Mouse (Mus musculus): ENCODE data around the gene Camk1g. TPM values are rescaled to one million over a fixed set of nuclear protein-coding genes. Genes with fewer than 3 reads are reported as not detected.

The Camk1g gene
- polyA plus RNA-seq, 1 experiment, result 3.4 TPM

DNA sequence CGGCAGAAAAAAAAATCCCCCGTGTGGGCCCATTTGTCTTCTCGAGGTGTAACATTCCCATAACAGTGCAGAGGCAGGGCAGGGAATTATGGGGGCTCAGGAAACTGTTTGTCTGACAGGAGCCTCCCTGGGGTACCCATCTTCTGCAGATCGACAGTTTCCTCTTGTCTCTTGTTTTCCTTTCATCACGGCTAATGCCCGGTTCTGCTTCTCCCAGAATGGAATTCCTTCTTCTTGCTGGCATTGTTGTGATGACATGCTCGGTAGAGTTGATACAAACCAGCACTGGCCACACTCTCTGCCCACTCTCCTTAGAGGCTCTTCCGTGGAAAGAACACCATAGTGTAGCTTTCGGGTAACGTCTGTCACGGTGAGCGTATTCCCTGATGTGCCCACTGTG is 19.9 kb upstream of the Camk1g start:
- Histone ChIP-seq H3K36me3 (ENCODE audit: control insufficient read depth, insufficient read depth, low read length) (no peaks in the 10 kb centered on the region), H3K27me3 (ENCODE audit: control insufficient read depth, insufficient read depth, low read length) (no peaks in the 10 kb centered on the region), H3K4me3 (ENCODE audit: control insufficient read depth, insufficient read depth, low read length) (no peak overlapping the region), H3K27ac (ENCODE audit: control insufficient read depth, insufficient read depth, low read length) (no peak overlapping the region), H3K4me1 (replicated peaks; ENCODE audit: control insufficient read depth, insufficient read depth, low read length) (peaks cover 3% of the 10 kb centered on the region; the same call in 1 of the 2 replicates)
- TF ChIP-seq CTCF (IDR thresholded peaks at IDR 0.05; ENCODE audit: borderline replicate concordance, control insufficient read depth, extremely low read depth, insufficient read depth, low read length, poor library complexity) (no peak), POLR2A (IDR thresholded peaks at IDR 0.05; ENCODE audit: control insufficient read depth, extremely low read depth, insufficient read depth, low read length, poor library complexity) (no peak)
- no peak for DNase-seq
- 88% methylated on average over 12 of the region's 12 CpGs for WGBS

DNA sequence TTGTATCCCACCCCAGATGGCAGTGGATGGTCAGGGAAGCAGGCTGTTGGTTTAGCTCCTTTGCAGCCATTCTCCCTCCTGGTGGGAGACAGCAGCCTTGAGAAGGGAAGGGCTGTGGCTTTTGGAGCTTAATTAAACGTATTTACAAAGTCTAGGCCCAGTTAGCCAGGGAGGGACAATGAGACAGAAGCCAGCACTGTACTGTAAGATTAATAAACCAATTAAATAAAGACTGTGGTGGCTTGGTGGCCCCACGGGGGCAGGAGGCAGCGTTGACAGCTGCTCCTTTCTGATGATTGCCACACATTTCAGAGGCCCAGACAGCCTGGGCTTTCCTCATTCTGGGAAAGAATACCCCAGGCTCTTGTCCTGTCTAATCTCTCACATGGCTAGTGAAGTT is 19.4 kb upstream of the Camk1g start:
- H3K4me1 ChIP-seq (replicated peaks; ENCODE audit: control insufficient read depth, insufficient read depth, low read length), result peaks cover 3% of the 10 kb centered on the region; the same call in 1 of the 2 replicates
- H3K27ac ChIP-seq (ENCODE audit: control insufficient read depth, insufficient read depth, low read length), result no peak overlapping the region
- no peak overlapping the region for H3K4me3 ChIP-seq (ENCODE audit: control insufficient read depth, insufficient read depth, low read length)
- no peaks in the 10 kb centered on the region for H3K27me3 ChIP-seq (ENCODE audit: control insufficient read depth, insufficient read depth, low read length)
- no peak for DNase-seq
- TF ChIP-seq CTCF (IDR thresholded peaks at IDR 0.05; ENCODE audit: borderline replicate concordance, control insufficient read depth, extremely low read depth, insufficient read depth, low read length, poor library complexity) (no peak), POLR2A (IDR thresholded peaks at IDR 0.05; ENCODE audit: control insufficient read depth, extremely low read depth, insufficient read depth, low read length, poor library complexity) (no peak)
- H3K36me3 ChIP-seq (ENCODE audit: control insufficient read depth, insufficient read depth, low read length), result no peaks in the 10 kb centered on the region
- 69% methylated on average over 3 of the region's 3 CpGs for WGBS

DNA sequence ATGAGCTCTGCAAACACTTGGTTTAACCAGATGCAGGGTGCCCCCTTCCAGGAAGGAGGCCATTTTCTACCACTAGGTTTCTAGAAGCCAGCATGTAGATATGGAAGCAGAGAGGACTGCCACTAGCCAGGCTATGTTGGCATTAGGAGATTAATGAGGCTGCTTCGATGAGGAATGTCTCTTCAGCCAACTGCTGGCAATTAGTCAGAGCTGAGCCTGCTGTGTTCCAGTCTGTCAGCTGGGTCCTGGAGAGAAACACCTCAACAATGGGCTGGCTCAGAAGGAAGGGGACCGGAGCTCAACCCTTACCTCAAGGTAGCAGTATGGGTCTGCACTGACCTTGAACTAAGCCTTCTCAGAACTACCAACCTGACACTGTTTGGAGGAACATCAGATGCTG is 17.1 kb upstream of the Camk1g start:
- Histone ChIP-seq H3K36me3 (ENCODE audit: control insufficient read depth, insufficient read depth, low read length) (no peaks in the 10 kb centered on the region), H3K27ac (ENCODE audit: control insufficient read depth, insufficient read depth, low read length) (no peak overlapping the region), H3K4me3 (ENCODE audit: control insufficient read depth, insufficient read depth, low read length) (no peak overlapping the region), H3K4me1 (replicated peaks; ENCODE audit: control insufficient read depth, insufficient read depth, low read length) (peaks cover 6% of the 10 kb centered on the region), H3K27me3 (ENCODE audit: control insufficient read depth, insufficient read depth, low read length) (no peaks in the 10 kb centered on the region)
- no peak for TF ChIP-seq CTCF (IDR thresholded peaks at IDR 0.05; ENCODE audit: borderline replicate concordance, control insufficient read depth, extremely low read depth, insufficient read depth, low read length, poor library complexity)
- TF ChIP-seq POLR2A (IDR thresholded peaks at IDR 0.05; ENCODE audit: control insufficient read depth, extremely low read depth, insufficient read depth, low read length, poor library complexity), result no peak
- 71% methylated on average over 2 of the region's 2 CpGs for WGBS
- no peak for DNase-seq

DNA sequence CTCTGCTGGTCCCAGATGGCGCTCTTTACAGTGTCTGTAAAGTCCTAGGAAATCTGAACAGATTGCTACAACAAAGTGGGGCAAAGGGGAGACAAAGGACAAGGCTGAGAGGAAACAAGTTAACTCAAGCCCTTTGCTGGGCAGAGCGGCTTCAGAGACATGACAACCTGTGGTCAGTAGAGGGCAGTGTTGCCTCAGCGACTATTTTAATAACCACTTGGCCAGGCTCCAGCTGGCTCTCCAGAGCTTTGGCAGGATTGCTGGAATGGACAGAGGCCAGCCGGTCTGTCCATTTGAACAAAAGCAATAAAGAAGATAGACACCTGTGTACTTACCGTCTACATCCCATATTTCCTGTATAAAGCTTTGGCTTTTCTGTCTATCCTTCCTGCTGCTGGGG is 16.0 kb upstream of the Camk1g start:
- H3K27ac ChIP-seq (ENCODE audit: control insufficient read depth, insufficient read depth, low read length), result no peak overlapping the region
- peak; percentile 67 for DNase-seq
- no peaks in the 10 kb centered on the region for H3K36me3 ChIP-seq (ENCODE audit: control insufficient read depth, insufficient read depth, low read length)
- no peak overlapping the region for H3K4me3 ChIP-seq (ENCODE audit: control insufficient read depth, insufficient read depth, low read length)
- WGBS, result 7% methylated on average over 5 of the region's 5 CpGs
- TF ChIP-seq POLR2A (IDR thresholded peaks at IDR 0.05; ENCODE audit: control insufficient read depth, extremely low read depth, insufficient read depth, low read length, poor library complexity), result no peak
- TF ChIP-seq CTCF (IDR thresholded peaks at IDR 0.05; ENCODE audit: borderline replicate concordance, control insufficient read depth, extremely low read depth, insufficient read depth, low read length, poor library complexity), result peak; percentile 68; the same call in 1 of the 2 replicates
- H3K27me3 ChIP-seq (ENCODE audit: control insufficient read depth, insufficient read depth, low read length), result no peaks in the 10 kb centered on the region
- peaks cover 6% of the 10 kb centered on the region for H3K4me1 ChIP-seq (replicated peaks; ENCODE audit: control insufficient read depth, insufficient read depth, low read length)

DNA sequence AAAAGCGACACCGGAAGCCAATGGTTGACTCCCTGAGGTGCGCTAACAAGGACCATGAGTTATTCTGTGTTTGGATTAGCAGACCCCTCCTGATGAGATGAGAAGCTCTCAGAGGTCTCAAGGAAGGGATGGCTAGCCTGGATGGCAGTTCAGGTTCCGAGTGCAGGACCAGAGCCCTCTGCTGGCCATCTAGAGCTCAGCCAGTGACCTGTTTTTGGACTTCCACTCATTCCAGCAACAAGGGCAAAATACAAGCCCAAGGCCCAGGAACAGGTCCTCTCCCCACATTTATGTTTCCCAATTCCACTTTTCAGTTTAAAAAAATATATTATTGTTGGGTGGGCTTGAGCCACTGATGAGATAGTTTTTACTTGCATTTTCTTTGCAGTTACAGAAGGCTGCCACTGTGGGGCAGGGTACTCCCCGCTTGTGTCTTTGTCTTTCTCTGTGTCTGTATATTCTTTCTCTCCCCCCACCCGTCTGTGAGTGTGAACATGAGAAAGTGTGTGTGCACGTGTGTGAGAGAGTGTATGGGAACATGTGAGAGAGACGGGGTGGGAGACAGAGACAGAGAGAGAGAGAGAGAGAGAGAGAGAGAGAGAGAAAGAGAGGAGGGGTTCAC is 12.9 kb upstream of the Camk1g start:
- Histone ChIP-seq H3K27ac (ENCODE audit: control insufficient read depth, insufficient read depth, low read length) (no peak overlapping the region), H3K27me3 (ENCODE audit: control insufficient read depth, insufficient read depth, low read length) (no peaks in the 10 kb centered on the region), H3K4me3 (ENCODE audit: control insufficient read depth, insufficient read depth, low read length) (peak overlapping the region; percentile 35), H3K4me1 (replicated peaks; ENCODE audit: control insufficient read depth, insufficient read depth, low read length) (peaks cover 4% of the 10 kb centered on the region), H3K36me3 (ENCODE audit: control insufficient read depth, insufficient read depth, low read length) (no peaks in the 10 kb centered on the region)
- DNase-seq, result peak; percentile 43
- no peak for TF ChIP-seq POLR2A (IDR thresholded peaks at IDR 0.05; ENCODE audit: control insufficient read depth, extremely low read depth, insufficient read depth, low read length, poor library complexity)
- TF ChIP-seq CTCF (IDR thresholded peaks at IDR 0.05; ENCODE audit: borderline replicate concordance, control insufficient read depth, extremely low read depth, insufficient read depth, low read length, poor library complexity), result peak; percentile 81; the same call in 1 of the 2 replicates
- 6% methylated on average over 8 of the region's 8 CpGs for WGBS

DNA sequence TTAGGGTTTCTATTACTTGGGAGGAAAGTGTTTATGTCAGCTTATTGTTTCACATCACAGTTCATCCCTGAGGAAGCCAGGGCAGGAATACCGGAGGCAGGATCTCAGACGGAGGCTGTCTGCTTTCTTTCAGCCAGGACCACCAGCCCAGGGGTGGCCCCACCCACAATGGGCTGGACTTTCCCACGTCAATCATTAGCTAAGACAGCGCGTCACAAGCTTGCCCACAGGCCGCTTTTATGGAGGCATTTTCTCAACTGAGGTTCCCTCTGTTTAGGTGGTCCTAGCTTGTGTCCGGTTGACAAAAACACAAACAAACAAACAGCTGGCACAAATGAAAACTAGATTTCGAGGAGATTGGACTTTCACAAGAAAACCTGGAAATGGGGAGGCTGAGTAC is 12.3 kb upstream of the Camk1g start:
- no peaks in the 10 kb centered on the region for H3K36me3 ChIP-seq (ENCODE audit: control insufficient read depth, insufficient read depth, low read length)
- WGBS, result 15% methylated on average over 8 of the region's 8 CpGs
- TF ChIP-seq POLR2A (IDR thresholded peaks at IDR 0.05; ENCODE audit: control insufficient read depth, extremely low read depth, insufficient read depth, low read length, poor library complexity) (no peak), CTCF (IDR thresholded peaks at IDR 0.05; ENCODE audit: borderline replicate concordance, control insufficient read depth, extremely low read depth, insufficient read depth, low read length, poor library complexity) (no peak)
- peak; percentile 33 for DNase-seq
- peak overlapping the region; percentile 35 for H3K4me3 ChIP-seq (ENCODE audit: control insufficient read depth, insufficient read depth, low read length)
- peaks cover 4% of the 10 kb centered on the region for H3K4me1 ChIP-seq (replicated peaks; ENCODE audit: control insufficient read depth, insufficient read depth, low read length)
- no peaks in the 10 kb centered on the region for H3K27me3 ChIP-seq (ENCODE audit: control insufficient read depth, insufficient read depth, low read length)
- H3K27ac ChIP-seq (ENCODE audit: control insufficient read depth, insufficient read depth, low read length), result no peak overlapping the region
